Mouse (Mus musculus): ENCODE results near the gene Slc6a19. TPM values are rescaled to one million over a fixed set of nuclear protein-coding genes. Genes with fewer than 3 reads are reported as not detected.

The Slc6a19 gene
- polyA plus RNA-seq, 1 experiment from 2014 or later = 0.29 TPM

DNA sequence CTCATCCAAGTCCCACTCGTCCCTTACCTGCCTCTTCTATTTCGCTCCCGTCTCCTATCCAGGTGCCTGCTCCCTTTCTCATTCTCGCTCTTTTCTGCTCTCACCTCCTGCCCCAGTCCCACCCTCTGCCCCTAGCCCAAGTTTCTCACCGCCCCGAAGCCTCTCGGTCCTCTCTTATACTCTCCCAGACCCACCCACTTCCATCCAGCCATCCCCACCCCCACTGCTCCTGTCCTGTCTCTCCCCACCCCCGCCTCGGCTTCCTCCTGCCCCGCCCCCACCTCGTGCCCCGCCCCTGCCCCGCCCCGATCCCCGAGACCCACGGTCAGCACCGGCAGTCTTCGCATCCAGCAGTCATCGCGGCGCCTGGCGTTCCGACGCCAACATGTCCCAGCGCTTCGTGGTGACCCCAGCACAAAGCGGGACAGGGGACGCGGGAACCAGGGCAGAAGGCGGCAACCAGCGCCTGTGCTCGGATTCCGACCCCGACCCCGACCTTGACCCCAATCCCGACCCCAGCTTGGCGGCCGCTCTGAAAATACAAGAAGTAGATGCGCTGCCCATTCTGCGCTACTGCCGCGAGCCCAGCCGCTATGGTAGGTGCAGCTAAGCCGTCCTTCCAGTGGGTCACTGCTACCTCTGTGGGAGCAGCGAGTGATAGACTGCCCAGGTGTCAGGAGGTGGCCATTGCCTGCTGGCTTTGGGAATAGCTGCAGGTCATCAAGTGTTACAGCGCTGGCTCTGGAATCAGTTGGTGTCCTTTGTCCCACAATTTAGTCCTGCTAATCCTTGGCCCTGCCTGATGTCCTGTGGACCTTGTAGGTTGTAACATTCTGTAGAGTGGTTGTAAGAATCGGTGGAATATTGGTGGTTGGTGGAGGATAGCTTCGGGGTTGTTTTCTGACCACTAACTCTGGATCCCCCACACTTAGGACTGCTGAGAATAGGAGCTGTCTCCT is 28.4 kb upstream of the Slc6a19 start, which contains the start of gene Slc12a7:
Gene Slc12a7, plus strand, starts transcription at position 353 of the 959 bp plus-strand sequence.
- peak within 1 kb of the TSS; percentile 66 for H3K9ac ChIP-seq

DNA sequence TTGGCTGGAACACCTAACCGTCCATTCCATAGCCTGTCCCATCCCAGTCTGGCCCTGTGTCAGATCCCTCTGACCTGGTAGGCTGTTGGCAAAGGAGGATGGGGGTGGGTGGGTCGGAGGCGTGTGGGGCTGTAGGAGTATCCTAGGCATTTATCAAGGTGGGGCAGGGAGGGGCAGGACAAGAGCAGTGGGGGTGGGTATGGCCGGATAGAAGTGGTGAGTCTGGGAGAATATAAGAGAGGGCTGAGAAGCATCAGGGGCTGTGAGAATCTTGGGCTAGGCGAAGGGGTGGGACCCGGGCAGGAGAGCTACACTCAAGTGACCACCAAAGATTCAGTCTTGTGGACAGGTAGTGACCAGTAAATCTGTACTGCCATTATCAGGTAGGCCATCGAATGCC is 27.6 kb upstream of the Slc6a19 start:
- peaks cover 11% of the 10 kb centered on the region for H3K4me1 ChIP-seq (replicated peaks)
- peak overlapping the region; percentile 68 for H3K4me2 ChIP-seq
- 71% methylated on average over 7 of the region's 7 CpGs for WGBS
- no peak overlapping the region for H3K27ac ChIP-seq
- peaks cover 31% of the 10 kb centered on the region for H3K27me3 ChIP-seq
- ATAC-seq (ENCODE audit: low FRiP score) = peak; percentile 37; the same call in 1 of the 2 replicates
- peak overlapping the region; percentile 40 for H3K4me3 ChIP-seq
- no peaks in the 10 kb centered on the region for H3K36me3 ChIP-seq
- H3K9me3 ChIP-seq = no peaks in the 10 kb centered on the region
- peak overlapping the region; percentile 66; the same call in 1 of the 2 replicates for H3K9ac ChIP-seq

More for the DNA sequence above, 28.4 kb upstream of the Slc6a19 start, which contains the start of gene Slc12a7:
- peak; percentile 61 for ATAC-seq (ENCODE audit: low FRiP score)
- peak within 1 kb of the TSS; percentile 68 for H3K4me2 ChIP-seq
- WGBS = 3% methylated on average over 48 of the region's 48 CpGs
- peaks cover 11% of the 10 kb centered on the region for H3K4me1 ChIP-seq (replicated peaks)
- H3K27ac ChIP-seq = no peak within 1 kb of the TSS
- H3K27me3 ChIP-seq = peaks cover 31% of the 10 kb centered on the region
- peak within 1 kb of the TSS; percentile 40 for H3K4me3 ChIP-seq
- no peaks in the 10 kb centered on the region for H3K9me3 ChIP-seq
- no peaks in the 10 kb centered on the region for H3K36me3 ChIP-seq

DNA sequence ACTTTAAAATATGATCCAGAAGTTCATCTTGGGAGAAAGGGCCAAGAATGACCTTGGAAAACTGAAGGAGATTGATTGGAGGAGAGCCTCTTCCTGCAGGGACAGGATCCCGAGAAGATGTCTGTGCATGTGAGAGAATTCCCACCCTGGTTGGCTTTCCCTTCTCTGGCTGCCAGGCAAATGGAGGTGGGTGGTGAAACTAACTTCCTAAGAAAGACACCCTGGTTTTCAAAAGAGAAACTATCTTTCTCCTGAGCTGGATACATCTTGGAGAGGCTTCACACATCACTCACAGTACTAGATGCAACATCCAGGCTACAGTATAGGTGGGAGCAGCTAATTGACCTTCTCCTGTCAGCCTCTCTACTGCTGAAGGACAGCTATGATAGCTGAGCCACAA is 26.2 kb upstream of the Slc6a19 start:
- no peak for ATAC-seq (ENCODE audit: low FRiP score)
- Histone ChIP-seq H3K9me3 (no peaks in the 10 kb centered on the region), H3K36me3 (no peaks in the 10 kb centered on the region), H3K27ac (no peak overlapping the region), H3K4me2 (no peak overlapping the region), H3K27me3 (peaks cover 31% of the 10 kb centered on the region), H3K4me1 (replicated peaks) (peaks cover 11% of the 10 kb centered on the region), H3K9ac (no peak overlapping the region), H3K4me3 (no peak overlapping the region)
- WGBS = 79% methylated on average over 1 of the region's 1 CpGs

DNA sequence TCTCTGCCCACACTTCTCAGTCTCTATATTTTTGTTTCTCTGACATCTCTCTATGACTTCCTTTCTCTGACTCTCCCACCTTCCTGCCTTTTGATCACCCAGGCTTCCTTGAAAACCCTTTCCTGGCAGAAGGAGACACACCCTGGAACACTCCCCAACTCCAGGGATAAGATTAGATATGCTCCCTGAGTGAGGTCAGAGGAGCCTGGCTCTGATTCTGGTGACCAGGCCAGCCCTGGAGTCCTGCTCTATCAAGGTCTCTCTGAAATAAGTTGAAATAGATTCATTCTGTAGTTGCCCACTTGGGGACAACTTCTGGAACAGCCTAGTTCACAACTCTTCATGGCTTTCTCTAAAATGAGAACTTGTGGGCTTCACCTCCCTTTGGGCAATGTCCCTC is 24.0 kb upstream of the Slc6a19 start:
- Histone ChIP-seq H3K4me1 (replicated peaks) (peaks cover 11% of the 10 kb centered on the region), H3K27ac (no peak overlapping the region), H3K9ac (no peak overlapping the region), H3K36me3 (no peaks in the 10 kb centered on the region), H3K4me2 (no peak overlapping the region), H3K4me3 (no peak overlapping the region), H3K9me3 (no peaks in the 10 kb centered on the region), H3K27me3 (peaks cover 15% of the 10 kb centered on the region)
- ATAC-seq (ENCODE audit: low FRiP score) = no peak

DNA sequence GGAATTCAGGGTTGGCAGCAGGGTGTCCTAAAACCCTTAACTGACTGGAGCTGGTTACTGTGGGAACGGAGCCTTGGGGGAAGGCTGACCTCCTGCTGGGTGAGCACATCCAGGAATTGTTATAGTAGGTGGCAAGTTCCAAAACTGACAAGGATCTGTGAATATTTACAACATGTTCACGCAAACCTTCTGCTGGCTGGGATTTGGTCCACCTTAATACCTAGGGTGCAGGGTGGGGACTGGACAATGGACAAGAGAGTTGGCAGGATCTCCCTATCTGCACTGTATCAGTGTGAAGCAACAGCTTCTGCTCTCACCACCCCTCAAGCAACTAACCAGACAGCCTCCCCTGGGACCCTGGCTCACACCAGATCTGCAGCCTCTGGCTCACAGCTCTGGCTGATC is 23.0 kb upstream of the Slc6a19 start:
- H3K4me1 ChIP-seq (replicated peaks) = peaks cover 5% of the 10 kb centered on the region
- no peaks in the 10 kb centered on the region for H3K36me3 ChIP-seq
- H3K9ac ChIP-seq = no peak overlapping the region
- 18% methylated on average over 2 of the region's 2 CpGs for WGBS
- H3K27ac ChIP-seq = no peak overlapping the region
- H3K4me2 ChIP-seq = no peak overlapping the region
- H3K27me3 ChIP-seq = peaks cover 7% of the 10 kb centered on the region
- no peak overlapping the region for H3K4me3 ChIP-seq
- no peaks in the 10 kb centered on the region for H3K9me3 ChIP-seq
- ATAC-seq (ENCODE audit: low FRiP score) = no peak

DNA sequence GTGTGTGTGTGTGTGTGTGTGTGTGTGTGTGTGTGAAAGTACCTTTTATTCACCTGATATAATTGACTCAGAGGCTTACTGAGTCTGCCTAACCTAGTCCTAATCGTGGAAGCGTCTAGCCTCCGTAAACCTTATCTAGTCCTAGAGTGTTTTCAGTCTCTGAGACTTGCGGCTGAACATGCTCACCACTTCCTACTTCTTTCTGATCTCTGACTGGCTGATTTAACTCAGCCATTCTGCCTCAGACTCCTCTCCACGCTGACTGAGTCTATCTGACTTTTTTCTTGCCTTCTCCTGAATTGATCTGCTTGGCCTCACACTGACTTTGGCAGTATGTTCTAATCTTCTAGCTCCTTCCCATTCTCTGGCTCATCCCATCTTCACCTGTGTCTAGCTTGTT is 20.6 kb upstream of the Slc6a19 start:
- no peak overlapping the region for H3K4me3 ChIP-seq

DNA sequence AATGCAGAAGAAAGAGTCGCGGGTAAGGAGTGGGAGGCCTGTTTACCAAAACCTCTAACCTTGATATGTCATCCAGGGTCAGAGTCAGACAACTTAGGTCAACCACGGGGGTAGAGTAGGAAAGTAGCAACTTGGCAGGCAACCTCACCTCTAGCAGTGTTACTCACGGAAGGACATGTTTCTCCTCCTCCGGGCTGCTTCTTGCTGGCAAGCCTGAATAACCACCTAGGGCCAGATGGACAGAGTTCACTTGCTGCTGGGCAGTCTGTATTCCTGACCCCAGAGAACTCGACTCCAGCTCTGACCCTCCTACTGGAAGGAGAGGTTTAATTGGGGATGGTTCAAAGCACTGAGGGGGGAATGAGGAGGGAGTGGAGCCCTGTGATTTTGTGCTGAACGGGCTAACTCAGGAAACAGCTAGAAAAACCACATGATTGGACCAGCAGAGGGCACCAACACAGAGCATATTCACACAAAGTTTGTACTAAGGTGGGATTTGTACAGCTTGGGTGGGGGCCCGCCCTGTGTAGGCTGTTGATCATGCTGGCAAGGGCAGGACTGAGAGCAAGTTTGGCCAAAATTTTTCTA is 18.5 kb upstream of the Slc6a19 start:
- no peak overlapping the region for H3K4me2 ChIP-seq

More for the DNA sequence above, 20.6 kb upstream of the Slc6a19 start:
- Histone ChIP-seq H3K4me2 (no peak overlapping the region), H3K27me3 (no peaks in the 10 kb centered on the region), H3K36me3 (no peaks in the 10 kb centered on the region), H3K9me3 (no peaks in the 10 kb centered on the region), H3K9ac (no peak overlapping the region), H3K27ac (no peak overlapping the region), H3K4me1 (replicated peaks) (no peaks in the 10 kb centered on the region; the same call in 1 of the 2 replicates)
- WGBS = 88% methylated on average over 5 of the region's 5 CpGs
- no peak for ATAC-seq (ENCODE audit: low FRiP score)

DNA sequence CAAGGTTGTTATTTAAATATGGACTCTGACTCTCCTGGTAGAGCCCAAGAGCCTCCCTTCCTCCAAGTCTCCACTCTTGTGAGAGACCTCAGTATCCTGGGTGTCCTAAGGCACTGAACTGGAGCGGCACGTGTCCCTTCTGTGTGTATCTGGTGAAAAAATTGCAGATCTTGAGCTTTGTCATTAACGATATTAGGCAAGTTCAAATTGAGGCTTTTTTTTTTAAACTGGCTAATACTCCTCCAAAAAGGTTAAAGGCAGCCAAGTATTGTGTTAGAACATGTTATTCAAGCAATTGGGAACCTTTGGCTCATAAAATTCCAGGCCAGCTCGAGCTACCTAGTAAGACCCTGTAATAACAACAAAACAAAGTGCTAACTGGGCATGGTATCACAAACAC is 15.6 kb upstream of the Slc6a19 start:
- 90% methylated on average over 4 of the region's 4 CpGs for WGBS

More for the DNA sequence above, 18.5 kb upstream of the Slc6a19 start:
- H3K27ac ChIP-seq = no peak overlapping the region
- no peak overlapping the region for H3K4me3 ChIP-seq
- H3K27me3 ChIP-seq = no peaks in the 10 kb centered on the region
- WGBS = 42% methylated on average over 8 of the region's 8 CpGs
- H3K9me3 ChIP-seq = no peaks in the 10 kb centered on the region
- no peak overlapping the region for H3K9ac ChIP-seq
- H3K4me1 ChIP-seq (replicated peaks) = no peaks in the 10 kb centered on the region; the same call in 1 of the 2 replicates
- H3K36me3 ChIP-seq = no peaks in the 10 kb centered on the region
- 0 out of 2 replicates have a peak, but pooled peaks have one; percentile 36 for ATAC-seq (ENCODE audit: low FRiP score)

DNA sequence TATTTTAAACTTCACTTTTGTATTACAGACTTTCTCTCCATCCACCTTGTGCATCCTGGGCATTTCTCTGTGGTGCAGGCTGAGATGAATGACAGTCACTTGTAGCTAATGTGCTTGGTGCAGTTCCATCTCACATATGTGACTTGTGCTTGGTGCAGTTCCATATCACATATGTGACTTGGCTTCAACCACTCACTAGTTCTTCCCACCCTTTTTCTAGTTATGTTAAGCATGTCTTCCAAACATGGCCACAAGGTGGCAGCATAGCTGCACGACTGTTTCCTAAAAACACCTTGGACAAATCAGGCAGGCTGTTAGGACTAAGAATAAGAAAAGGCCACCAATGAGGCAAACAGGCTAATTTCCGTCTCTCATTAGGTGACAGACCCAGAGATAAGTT is 13.6 kb upstream of the Slc6a19 start:
- no peak overlapping the region for H3K27ac ChIP-seq
- H3K4me3 ChIP-seq = no peak overlapping the region
- no peak overlapping the region for H3K4me2 ChIP-seq
- H3K27me3 ChIP-seq = no peaks in the 10 kb centered on the region
- H3K9me3 ChIP-seq = no peaks in the 10 kb centered on the region
- H3K9ac ChIP-seq = no peak overlapping the region
- H3K36me3 ChIP-seq = no peaks in the 10 kb centered on the region
- H3K4me1 ChIP-seq (replicated peaks) = no peaks in the 10 kb centered on the region
- WGBS = 7% methylated on average over 2 of the region's 2 CpGs
- peak; percentile 71; the same call in 1 of the 2 replicates for ATAC-seq (ENCODE audit: low FRiP score)

More for the DNA sequence above, 15.6 kb upstream of the Slc6a19 start:
- H3K9me3 ChIP-seq = no peaks in the 10 kb centered on the region
- no peaks in the 10 kb centered on the region for H3K27me3 ChIP-seq
- H3K27ac ChIP-seq = no peak overlapping the region
- ATAC-seq (ENCODE audit: low FRiP score) = no peak
- H3K4me2 ChIP-seq = no peak overlapping the region
- no peaks in the 10 kb centered on the region for H3K36me3 ChIP-seq
- H3K4me1 ChIP-seq (replicated peaks) = no peaks in the 10 kb centered on the region
- H3K4me3 ChIP-seq = no peak overlapping the region
- no peak overlapping the region for H3K9ac ChIP-seq

DNA sequence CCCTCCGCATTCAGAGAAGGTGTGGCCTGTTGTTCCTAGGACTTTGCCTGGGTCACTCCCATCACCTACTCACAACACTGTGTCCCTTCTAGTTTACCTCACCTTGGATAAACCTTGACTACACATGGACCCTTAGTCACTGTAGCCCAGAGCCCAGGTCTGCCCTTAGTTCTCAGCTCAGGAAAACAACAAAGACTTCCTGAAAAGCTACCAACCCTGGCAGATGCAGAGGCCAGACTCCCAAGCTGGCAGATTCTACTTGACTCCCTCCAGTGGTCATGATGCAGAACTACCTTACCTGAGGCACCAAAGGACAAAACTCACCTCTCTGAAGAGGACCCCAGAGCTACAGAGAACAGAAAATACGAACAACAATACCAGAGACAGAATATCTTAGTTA is 9.4 kb upstream of the Slc6a19 start:
- Histone ChIP-seq H3K27ac (no peak overlapping the region), H3K4me2 (no peak overlapping the region), H3K27me3 (no peaks in the 10 kb centered on the region), H3K36me3 (no peaks in the 10 kb centered on the region), H3K4me3 (no peak overlapping the region), H3K9ac (no peak overlapping the region), H3K9me3 (no peaks in the 10 kb centered on the region), H3K4me1 (replicated peaks) (no peaks in the 10 kb centered on the region)
- no peak for ATAC-seq (ENCODE audit: low FRiP score)
- 75% methylated on average over 2 of the region's 2 CpGs for WGBS

DNA sequence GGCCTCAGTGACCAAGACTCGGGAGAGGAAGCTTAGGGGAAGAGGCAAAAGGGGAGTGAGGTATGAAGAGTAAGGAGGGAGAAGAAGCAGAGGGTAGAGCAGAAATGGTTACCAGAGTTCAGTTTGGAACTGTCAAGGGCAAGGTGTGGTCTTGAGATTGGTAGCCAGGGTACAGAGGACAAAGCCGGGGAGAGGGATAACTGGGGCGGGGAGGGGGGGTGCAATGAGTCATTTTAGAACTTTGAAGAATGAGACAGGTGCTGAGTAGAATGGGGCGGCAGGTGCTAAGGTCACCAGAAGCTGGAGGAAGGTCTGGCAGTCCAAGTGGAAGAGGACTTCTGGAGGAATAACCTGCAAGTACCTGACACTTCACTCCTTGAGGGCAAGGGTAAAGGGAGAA is 8.5 kb upstream of the Slc6a19 start:
- no peak for ATAC-seq (ENCODE audit: low FRiP score)
- Histone ChIP-seq H3K9me3 (no peaks in the 10 kb centered on the region), H3K4me2 (no peak overlapping the region), H3K27me3 (no peaks in the 10 kb centered on the region), H3K27ac (no peak overlapping the region), H3K4me1 (replicated peaks) (no peaks in the 10 kb centered on the region), H3K4me3 (no peak overlapping the region), H3K36me3 (no peaks in the 10 kb centered on the region), H3K9ac (no peak overlapping the region)
- 91% methylated on average over 4 of the region's 4 CpGs for WGBS

DNA sequence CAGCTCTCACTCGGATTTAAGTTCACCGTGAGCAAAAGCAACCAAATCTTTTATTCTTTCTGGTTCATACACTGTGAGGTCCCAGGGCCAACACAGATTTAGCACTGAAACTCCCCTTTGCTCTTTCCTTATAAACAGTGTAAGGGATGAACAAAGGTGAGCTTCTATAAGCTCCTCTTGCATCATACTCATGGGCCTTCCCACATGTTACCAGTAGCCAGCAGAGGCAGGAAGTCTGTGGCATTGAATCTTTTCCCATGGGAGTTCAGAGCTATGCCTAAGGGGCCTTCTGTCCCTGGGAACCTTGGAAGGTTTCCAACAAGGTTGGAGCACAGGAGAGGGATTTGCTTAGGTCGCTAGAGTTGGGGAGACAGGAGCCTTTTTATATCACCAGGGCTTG is 7.6 kb upstream of the Slc6a19 start:
- no peaks in the 10 kb centered on the region for H3K27me3 ChIP-seq
- no peak overlapping the region for H3K4me3 ChIP-seq
- no peaks in the 10 kb centered on the region for H3K4me1 ChIP-seq (replicated peaks)
- no peak for ATAC-seq (ENCODE audit: low FRiP score)
- H3K9ac ChIP-seq = no peak overlapping the region
- no peaks in the 10 kb centered on the region for H3K36me3 ChIP-seq
- no peak overlapping the region for H3K27ac ChIP-seq
- 79% methylated on average over 3 of the region's 3 CpGs for WGBS
- no peaks in the 10 kb centered on the region for H3K9me3 ChIP-seq
- no peak overlapping the region for H3K4me2 ChIP-seq

Measured in hindbrain, embryonic 13.5 days (tissue).